23 mouse cellular contexts compared by ENCODE assay signal in genomic region chr16:24403733-24404380, GRCm38 (mm10). TPM values are rescaled to one million over a fixed set of nuclear protein-coding genes. Genes with fewer than 3 reads are reported as not detected.
DNase-seq lines count a peak whose midpoint lies in the region; ATAC-seq and TF ChIP-seq lines count a peak whose summit lies in the region.
"Had no signal": no experiment of that assay in that cellular context is flagged by ENCODE, and none has a peak within 500 bp of the region (broad histone marks: within the 10 kb centered on the region; RNA-seq: fewer than 3 reads in every experiment).

No protein-coding gene starts in this region.

- TF ChIP-seq CTCF in gastrocnemius, adult 2 months (IDR thresholded peaks at IDR 0.05), result no peak

- H3K9ac ChIP-seq in kidney, embryonic 16.5 days (replicated peaks; ENCODE audit: low read length), result no peak overlapping the region
- H3K9ac ChIP-seq in stomach, embryonic 16.5 days (ENCODE audit: low read length), result no peak overlapping the region
- H3K9ac ChIP-seq: embryonic facial prominence, embryonic 15.5 days; forebrain, embryonic 15.5 days; hindbrain, embryonic 13.5 days; liver, embryonic 12.5 days; lung, embryonic 14.5 days; midbrain, embryonic 13.5 days had no signal

- peak overlapping the region; percentile 75 for H3K27ac ChIP-seq in gastrocnemius, adult 2 months
- peak overlapping the region; percentile 60 for H3K27ac ChIP-seq in kidney, embryonic 16.5 days (ENCODE audit: low read length)
- H3K27ac ChIP-seq in stomach, embryonic 16.5 days (ENCODE audit: low read length), result peak overlapping the region; percentile 82
- H3K27ac ChIP-seq: embryonic facial prominence, embryonic 15.5 days; forebrain, embryonic 15.5 days; hindbrain, embryonic 13.5 days; limb, embryonic 10.5 days; liver, embryonic 12.5 days; midbrain, embryonic 13.5 days had no signal

- H3K4me1 ChIP-seq in kidney, embryonic 16.5 days (ENCODE audit: insufficient read depth, low read length), result peaks cover 30% of the 10 kb centered on the region
- peaks cover 30% of the 10 kb centered on the region for H3K4me1 ChIP-seq in stomach, embryonic 16.5 days (ENCODE audit: control insufficient read depth, insufficient read depth, low read length)
- H3K4me1 ChIP-seq: embryonic facial prominence, embryonic 15.5 days; forebrain, embryonic 15.5 days; hindbrain, embryonic 13.5 days; megakaryocyte, embryonic 14.5 days; midbrain, embryonic 13.5 days had no signal

- H3K27me3 ChIP-seq in kidney, embryonic 16.5 days (ENCODE audit: insufficient read depth, low read length), result no peaks in the 10 kb centered on the region
- H3K27me3 ChIP-seq in stomach, embryonic 16.5 days (ENCODE audit: control insufficient read depth, insufficient read depth, low read length), result no peaks in the 10 kb centered on the region
- H3K27me3 ChIP-seq: embryonic facial prominence, embryonic 15.5 days; forebrain, embryonic 15.5 days; hindbrain, embryonic 13.5 days; liver, embryonic 12.5 days; midbrain, embryonic 13.5 days had no signal

- intact Hi-C loops in gastrocnemius, adult 2 months (cut with DNase I), result loop anchor here (5.0 kb wide), 1 partner anchor 78 kb away; no protein-coding TSS in a partner anchor

- no peak for DNase-seq in gastrocnemius, adult 2 months
- no peak for DNase-seq in gastrocnemius, adult 18-20 months (ENCODE audit: low spot score)
- no peak for DNase-seq in kidney, postnatal 4 days
- DNase-seq in lung, postnatal 25 days (ENCODE audit: low spot score), result peak; percentile 55
- no peak for DNase-seq in lung, postnatal 10 days
- no peak for DNase-seq in testis, postnatal 14 days (ENCODE audit: low spot score)
- DNase-seq: adrenal gland, postnatal 14 days; cerebellum, adult 2 months; embryo, embryonic 11 days; gastrocnemius, postnatal 14 days; heart, adult 18-20 months; heart, postnatal 36 days; lung, embryonic 14.5 days; thymus, postnatal 36 days had no signal

- H3K4me3 ChIP-seq in gastrocnemius, adult 2 months, result no peak overlapping the region
- no peak overlapping the region for H3K4me3 ChIP-seq in kidney, embryonic 16.5 days (ENCODE audit: low read length)
- no peak overlapping the region for H3K4me3 ChIP-seq in stomach, embryonic 16.5 days (replicated peaks; ENCODE audit: low read length)
- H3K4me3 ChIP-seq: embryonic facial prominence, embryonic 15.5 days; forebrain, embryonic 15.5 days; hindbrain, embryonic 13.5 days; limb, embryonic 10.5 days; liver, embryonic 12.5 days; megakaryocyte, embryonic 14.5 days; midbrain, embryonic 13.5 days had no signal

- peaks cover 17% of the 10 kb centered on the region for H3K9me3 ChIP-seq in kidney, embryonic 16.5 days (ENCODE audit: low read length)
- peaks cover 5% of the 10 kb centered on the region; the same call in 1 of the 2 replicates for H3K9me3 ChIP-seq in stomach, embryonic 16.5 days (replicated peaks; ENCODE audit: control insufficient read depth, low read length)
- H3K9me3 ChIP-seq: embryonic facial prominence, embryonic 15.5 days; forebrain, embryonic 15.5 days; limb, embryonic 10.5 days had no signal

- ATAC-seq in kidney, embryonic 16.5 days (ENCODE audit: low FRiP score, low TSS enrichment), result 0 out of 2 replicates have a peak, but pooled peaks have one; percentile 28
- peak; percentile 85 for ATAC-seq in stomach, embryonic 16.5 days (ENCODE audit: insufficient read depth, low FRiP score)
- ATAC-seq: forebrain, embryonic 15.5 days; liver, embryonic 12.5 days; midbrain, embryonic 13.5 days had no signal

- 78% methylated on average over 8 of the region's 8 CpGs for WGBS in kidney, embryonic 16.5 days
- 64% methylated on average over 8 of the region's 8 CpGs for WGBS in stomach, embryonic 16.5 days

- H3K36me3 ChIP-seq in kidney, embryonic 16.5 days (ENCODE audit: insufficient read depth, low read length), result peaks cover 24% of the 10 kb centered on the region
- peaks cover 10% of the 10 kb centered on the region for H3K36me3 ChIP-seq in stomach, embryonic 16.5 days (ENCODE audit: control insufficient read depth, insufficient read depth, low read length)
- H3K36me3 ChIP-seq: forebrain, embryonic 15.5 days had no signal

- H3K4me2 ChIP-seq in kidney, embryonic 16.5 days (replicated peaks; ENCODE audit: low read depth, low read length), result no peak overlapping the region
- H3K4me2 ChIP-seq in stomach, embryonic 16.5 days (ENCODE audit: low read depth, low read length), result no peak overlapping the region
- H3K4me2 ChIP-seq: embryonic facial prominence, embryonic 15.5 days; forebrain, embryonic 15.5 days; hindbrain, embryonic 13.5 days; liver, embryonic 12.5 days; lung, embryonic 14.5 days; midbrain, embryonic 13.5 days had no signal

RNA-seq across cellular contexts. Expression of gene Lpp, which starts 10.6 kb away (rescaled TPM):
- 10 to 100 TPM; 17.7 to 18.0 TPM for total RNA-seq in gastrocnemius, adult 2 months (2021)
- 10 to 100 TPM; 13.4 to 17.4 TPM for total RNA-seq in gastrocnemius, adult 18-20 months (2021)
- polyA plus RNA-seq in kidney, embryonic 16.5 days (2015; fragmentation: Nextera tagmentation; extraction: Ambion mirVana), result 54.0 and 66.8 TPM in 2 replicates
- 79.4 and 89.8 TPM in 2 replicates for polyA plus RNA-seq in stomach, embryonic 16.5 days (2015; fragmentation: Nextera tagmentation; extraction: Ambion mirVana)
